In genomic region chr3:88620146-88620991, GRCm38 (mm10) we compare ENCODE assay signal across 8 mouse cellular contexts. TPM values are rescaled to one million over a fixed set of nuclear protein-coding genes. Genes with fewer than 3 reads are reported as not detected.
DNase-seq lines count a peak whose midpoint lies in the region; ATAC-seq lines count a peak whose summit lies in the region.

No protein-coding gene starts in this region.

- 11% methylated on average over 15 of the region's 15 CpGs for WGBS in neural tube, embryonic 11.5 days
- 10% methylated on average over 15 of the region's 15 CpGs for WGBS in embryonic facial prominence, embryonic 15.5 days
- WGBS in limb, embryonic 13.5 days: 6% methylated on average over 15 of the region's 15 CpGs
- WGBS in stomach, embryonic 15.5 days: 15% methylated on average over 15 of the region's 15 CpGs

- no peaks in the 10 kb centered on the region for H3K9me3 ChIP-seq in neural tube, embryonic 11.5 days (ENCODE audit: control insufficient read depth, low read length)
- H3K9me3 ChIP-seq in embryonic facial prominence, embryonic 15.5 days (replicated peaks): no peaks in the 10 kb centered on the region
- no peaks in the 10 kb centered on the region for H3K9me3 ChIP-seq in limb, embryonic 13.5 days
- H3K9me3 ChIP-seq in stomach, embryonic 15.5 days: no peaks in the 10 kb centered on the region

- peak; percentile 14; the same call in 1 of the 2 replicates for ATAC-seq in neural tube, embryonic 11.5 days (ENCODE audit: insufficient read depth, low FRiP score, low TSS enrichment)
- ATAC-seq in embryonic facial prominence, embryonic 15.5 days (ENCODE audit: insufficient number of reproducible peaks, low FRiP score, low TSS enrichment, low read depth): no peak
- no peak for ATAC-seq in limb, embryonic 13.5 days (ENCODE audit: low FRiP score, low read depth)
- ATAC-seq in stomach, embryonic 15.5 days (ENCODE audit: insufficient read depth, low FRiP score, low read depth): no peak
- no peak for ATAC-seq in megakaryocyte progenitor cell, adult 5-6 weeks (replicated peaks; ENCODE audit: poor library complexity)

- no peaks in the 10 kb centered on the region for H3K36me3 ChIP-seq in neural tube, embryonic 11.5 days (ENCODE audit: control insufficient read depth, insufficient read depth, low read length)
- H3K36me3 ChIP-seq in embryonic facial prominence, embryonic 15.5 days: no peaks in the 10 kb centered on the region; the same call in 1 of the 2 replicates
- H3K36me3 ChIP-seq in limb, embryonic 13.5 days: peaks cover 8% of the 10 kb centered on the region
- no peaks in the 10 kb centered on the region for H3K36me3 ChIP-seq in stomach, embryonic 15.5 days

- H3K27me3 ChIP-seq in neural tube, embryonic 11.5 days (ENCODE audit: control insufficient read depth, insufficient read depth, low read length): no peaks in the 10 kb centered on the region
- H3K27me3 ChIP-seq in embryonic facial prominence, embryonic 15.5 days: no peaks in the 10 kb centered on the region
- no peaks in the 10 kb centered on the region for H3K27me3 ChIP-seq in limb, embryonic 13.5 days
- H3K27me3 ChIP-seq in stomach, embryonic 15.5 days (replicated peaks): no peaks in the 10 kb centered on the region

- H3K9ac ChIP-seq in neural tube, embryonic 11.5 days (ENCODE audit: low read length): peak overlapping the region; percentile 99
- H3K9ac ChIP-seq in embryonic facial prominence, embryonic 15.5 days: peak overlapping the region; percentile 90
- H3K9ac ChIP-seq in limb, embryonic 13.5 days: peak overlapping the region; percentile 94
- peak overlapping the region; percentile 93 for H3K9ac ChIP-seq in stomach, embryonic 15.5 days

- DNase-seq in neural tube, embryonic 11.5 days (ENCODE audit: low spot score): no peak
- DNase-seq in neural tube, embryonic 10.5 days (ENCODE audit: extremely low spot score, low spot score): no peak
- no peak for DNase-seq in gastrocnemius, adult 18-20 months (ENCODE audit: low spot score)
- no peak for DNase-seq in thymus, postnatal 10 days (ENCODE audit: low spot score in 2 of 2)

- H3K4me3 ChIP-seq in neural tube, embryonic 11.5 days (ENCODE audit: low read depth, low read length): peak overlapping the region; percentile 92
- H3K4me3 ChIP-seq in embryonic facial prominence, embryonic 15.5 days (replicated peaks): peak overlapping the region; percentile 89
- H3K4me3 ChIP-seq in limb, embryonic 13.5 days: peak overlapping the region; percentile 90
- H3K4me3 ChIP-seq in stomach, embryonic 15.5 days (replicated peaks): peak overlapping the region; percentile 89

- peak overlapping the region; percentile 95 for H3K27ac ChIP-seq in neural tube, embryonic 11.5 days (ENCODE audit: low read depth, low read length)
- peak overlapping the region; percentile 97 for H3K27ac ChIP-seq in embryonic facial prominence, embryonic 15.5 days (replicated peaks)
- H3K27ac ChIP-seq in limb, embryonic 13.5 days: peak overlapping the region; percentile 97; the same call in 1 of the 2 replicates
- peak overlapping the region; percentile 97 for H3K27ac ChIP-seq in stomach, embryonic 15.5 days

- peaks cover 21% of the 10 kb centered on the region for H3K4me1 ChIP-seq in neural tube, embryonic 11.5 days (ENCODE audit: control insufficient read depth, insufficient read depth, low read length)
- H3K4me1 ChIP-seq in embryonic facial prominence, embryonic 15.5 days: peaks cover 67% of the 10 kb centered on the region
- H3K4me1 ChIP-seq in limb, embryonic 13.5 days: peaks cover 46% of the 10 kb centered on the region
- peaks cover 41% of the 10 kb centered on the region for H3K4me1 ChIP-seq in stomach, embryonic 15.5 days

- peak overlapping the region; percentile 81 for H3K4me2 ChIP-seq in neural tube, embryonic 11.5 days (ENCODE audit: low read depth)
- H3K4me2 ChIP-seq in embryonic facial prominence, embryonic 15.5 days (replicated peaks): peak overlapping the region; percentile 80
- H3K4me2 ChIP-seq in limb, embryonic 13.5 days (replicated peaks): peak overlapping the region; percentile 95
- peak overlapping the region; percentile 74 for H3K4me2 ChIP-seq in stomach, embryonic 15.5 days

RNA-seq across cellular contexts. Expression of gene Arhgef2, which starts 14.6 kb away (rescaled TPM):
- polyA plus RNA-seq in neural tube, embryonic 11.5 days (2014; fragmentation: Nextera tagmentation; extraction: Ambion mirVana): 142 and 145 TPM in 2 replicates
- 96.6 and 97.9 TPM in 2 replicates for polyA plus RNA-seq in embryonic facial prominence, embryonic 15.5 days (2015; fragmentation: Nextera tagmentation; extraction: Ambion mirVana)
- polyA plus RNA-seq in limb, embryonic 13.5 days (2015; fragmentation: Nextera tagmentation; extraction: Ambion mirVana): 105 and 107 TPM in 2 replicates
- 77.1 and 78.7 TPM in 2 replicates for polyA plus RNA-seq in stomach, embryonic 15.5 days (2015; fragmentation: Nextera tagmentation; extraction: Ambion mirVana)
- total RNA-seq in gastrocnemius, adult 18-20 months (2021): 10 to 100 TPM; 11.5 to 20.0 TPM
- total RNA-seq in megakaryocyte progenitor cell, adult 5-6 weeks (2015): 94.1 and 112 TPM in 2 replicates
- 55.7 and 88.3 TPM in 2 replicates for total RNA-seq in megakaryocyte progenitor cell, adult 5-6 weeks (2017)

RNA-seq across cellular contexts. Expression of gene Rxfp4, which starts 32.6 kb away (rescaled TPM):
- not detected in 2 replicates for polyA plus RNA-seq in neural tube, embryonic 11.5 days (2014; fragmentation: Nextera tagmentation; extraction: Ambion mirVana)
- polyA plus RNA-seq in embryonic facial prominence, embryonic 15.5 days (2015; fragmentation: Nextera tagmentation; extraction: Ambion mirVana): not detected in 2 replicates
- polyA plus RNA-seq in limb, embryonic 13.5 days (2015; fragmentation: Nextera tagmentation; extraction: Ambion mirVana): not detected in 2 replicates
- polyA plus RNA-seq in stomach, embryonic 15.5 days (2015; fragmentation: Nextera tagmentation; extraction: Ambion mirVana): not detected in 2 replicates
- not detected for total RNA-seq in gastrocnemius, adult 18-20 months (2021)
- not detected in 2 replicates for total RNA-seq in megakaryocyte progenitor cell, adult 5-6 weeks (2015)
- not detected in 2 replicates for total RNA-seq in megakaryocyte progenitor cell, adult 5-6 weeks (2017)

RNA-seq across cellular contexts. Expression of gene Ssr2, which starts 44.7 kb away (rescaled TPM):
- 185 and 195 TPM in 2 replicates for polyA plus RNA-seq in neural tube, embryonic 11.5 days (2014; fragmentation: Nextera tagmentation; extraction: Ambion mirVana)
- 339 and 341 TPM in 2 replicates for polyA plus RNA-seq in embryonic facial prominence, embryonic 15.5 days (2015; fragmentation: Nextera tagmentation; extraction: Ambion mirVana)
- polyA plus RNA-seq in limb, embryonic 13.5 days (2015; fragmentation: Nextera tagmentation; extraction: Ambion mirVana): 294 and 306 TPM in 2 replicates
- polyA plus RNA-seq in stomach, embryonic 15.5 days (2015; fragmentation: Nextera tagmentation; extraction: Ambion mirVana): 339 and 359 TPM in 2 replicates
- 10 to 100 TPM; 40.4 to 44.2 TPM for total RNA-seq in gastrocnemius, adult 18-20 months (2021)
- total RNA-seq in megakaryocyte progenitor cell, adult 5-6 weeks (2015): 438 and 488 TPM in 2 replicates
- 213 and 253 TPM in 2 replicates for total RNA-seq in megakaryocyte progenitor cell, adult 5-6 weeks (2017)
